Mouse (Mus musculus) G1E (cell line): ENCODE measurements around the gene Mipep.

Experiments
- CTCF ChIP-seq: IDR thresholded peaks from 2 replicates; pipeline ENCODE4 v1.5.1; 2012; ENCODE audit warnings: low read depth, low read length, inconsistent platforms, mixed read lengths
- GATA1 ChIP-seq: IDR thresholded peaks from 2 replicates; pipeline ENCODE4 v1.6.1; 2012; ENCODE audit warnings: borderline replicate concordance, low read length, inconsistent platforms, mixed read lengths
- GATA2 ChIP-seq: IDR thresholded peaks from 2 replicates; pipeline ENCODE4 v1.6.1; 2012; ENCODE audit warnings: low read depth, low read length, inconsistent platforms, borderline replicate concordance
- POLR2AphosphoS5 ChIP-seq: IDR thresholded peaks from 2 replicates; pipeline ENCODE4 v1.6.1; 2012; ENCODE audit warnings: low read depth, low read length, inconsistent platforms; ENCODE audit not compliant: insufficient replicate concordance
- TAL1 ChIP-seq: conservative IDR thresholded peaks from 2 replicates; pipeline ENCODE4 v1.6.1; 2012; ENCODE audit warnings: low read depth, low read length, inconsistent platforms, mixed read lengths

DNA sequence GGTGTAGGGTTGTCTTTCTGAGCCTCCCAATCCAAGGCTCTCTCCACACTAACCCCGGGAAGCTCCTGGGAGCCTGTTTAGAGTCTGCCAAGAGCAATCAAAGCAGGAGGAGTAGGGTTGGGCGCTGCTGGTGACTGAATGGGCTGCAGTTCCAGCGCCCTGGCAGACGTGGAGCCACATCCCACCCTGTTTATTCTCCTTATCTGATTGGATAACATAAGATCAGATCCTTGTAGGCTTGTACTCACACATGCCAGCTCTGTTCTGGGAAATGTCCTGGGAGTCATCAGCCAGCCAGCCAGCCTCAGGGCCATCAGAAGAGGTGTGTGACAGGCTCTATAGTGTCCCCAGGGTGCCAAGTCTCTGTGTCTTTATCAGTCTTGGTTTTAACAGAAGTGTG, 120.1 kb downstream of the Mipep start:
- TF ChIP-seq TAL1: no peak
- no peak for TF ChIP-seq GATA1
- TF ChIP-seq CTCF: no peak
- TF ChIP-seq GATA2: no peak
- no peak for TF ChIP-seq POLR2AphosphoS5
